ENCODE assay signal across 13 mouse cellular contexts in genomic region chr7:110963655-110963997, GRCm38 (mm10).
"Had no signal": no experiment of that assay in that cellular context is flagged by ENCODE, and none has a peak within 500 bp of the region (broad histone marks: within the 10 kb centered on the region; RNA-seq: fewer than 3 reads in every experiment).

No protein-coding gene starts in this region.

- H3K36me3 ChIP-seq: limb, embryonic 15.5 days; midbrain, embryonic 13.5 days; stomach, embryonic 15.5 days had no signal

- H3K4me3 ChIP-seq: limb, embryonic 15.5 days; midbrain, embryonic 13.5 days; stomach, embryonic 15.5 days had no signal

- H3K4me1 ChIP-seq: stomach, embryonic 15.5 days had no signal

- H3K4me2 ChIP-seq: limb, embryonic 15.5 days; lung, embryonic 14.5 days; midbrain, embryonic 13.5 days; stomach, embryonic 15.5 days had no signal

- ATAC-seq: midbrain, embryonic 13.5 days had no signal

- DNase-seq: kidney, adult 11 months; kidney, adult 9 months; kidney, postnatal 25 days; layer of hippocampus, adult 9-11 months; layer of hippocampus, postnatal 36 days; lung, embryonic 14.5 days; lung, postnatal 10 days; right cerebral cortex, postnatal 14 days; thymus, postnatal 4 days had no signal

- H3K9ac ChIP-seq: limb, embryonic 15.5 days; lung, embryonic 14.5 days; midbrain, embryonic 13.5 days; stomach, embryonic 15.5 days had no signal

- H3K27ac ChIP-seq: limb, embryonic 15.5 days; macrophage; midbrain, embryonic 13.5 days; stomach, embryonic 15.5 days had no signal

- H3K27me3 ChIP-seq: limb, embryonic 15.5 days; midbrain, embryonic 13.5 days; stomach, embryonic 15.5 days had no signal

- H3K9me3 ChIP-seq: limb, embryonic 15.5 days; midbrain, embryonic 13.5 days; stomach, embryonic 15.5 days had no signal
